Mouse (Mus musculus) hindbrain, embryonic 14.5 days (tissue): ENCODE data around the gene Ugt1a2. TPM values are rescaled to one million over a fixed set of nuclear protein-coding genes. Genes with fewer than 3 reads are reported as not detected.

Experiments
- ATAC-seq: fragments of 200-750 bp; cut with Nextera tagmentation; 2 replicates; pipeline ENCODE4 v1.8.0; 2017; ENCODE audit warnings: moderate number of reproducible peaks, mild to moderate bottlenecking, moderate TSS enrichment, moderate library complexity; ENCODE audit not compliant: low FRiP score
- DNase-seq: peaks from one replicate; pipeline ENCODE4 v3.0.0-alpha.2; 2015; ENCODE audit warnings: low spot score
- H3K27ac ChIP-seq: fragments of 300-500 bp; sonication (generic); 2 replicates; pipeline ENCODE4 v1.5.1; 2014; ENCODE audit warnings: mild to moderate bottlenecking, moderate library complexity
- H3K27me3 ChIP-seq: fragments of 300-500 bp; sonication (generic); 2 replicates; pipeline ENCODE4 v1.6.1; 2014; ENCODE audit warnings: mild to moderate bottlenecking, low read length, mixed read lengths; ENCODE audit not compliant: control insufficient read depth, insufficient read depth
- H3K36me3 ChIP-seq: fragments of 300-500 bp; sonication (generic); replicated peaks from 2 replicates; pipeline ENCODE4 v1.6.1; 2014; ENCODE audit not compliant: control insufficient read depth, insufficient read depth
- H3K4me1 ChIP-seq: fragments of 300-500 bp; sonication (generic); replicated peaks from 2 replicates; pipeline ENCODE4 v1.6.1; 2014; ENCODE audit warnings: antibody characterized with exemption, low read length, mixed read lengths; ENCODE audit not compliant: control insufficient read depth, insufficient read depth
- H3K4me2 ChIP-seq: fragments of 300-500 bp; sonication (generic); replicated peaks from 2 replicates; pipeline ENCODE4 v1.6.1; 2014; ENCODE audit warnings: mild to moderate bottlenecking, moderate library complexity
- H3K4me3 ChIP-seq: fragments of 300-500 bp; sonication (generic); replicated peaks from 2 replicates; pipeline ENCODE4 v1.5.1; 2014; ENCODE audit warnings: mild to moderate bottlenecking, low read length
- H3K9ac ChIP-seq: fragments of 300-500 bp; sonication (generic); 2 replicates; pipeline ENCODE4 v1.6.1; 2014
- H3K9me3 ChIP-seq: fragments of 300-500 bp; sonication (generic); 2 replicates; pipeline ENCODE4 v1.6.1; 2016; ENCODE audit warnings: low read length; ENCODE audit not compliant: control insufficient read depth
- WGBS: fragments of 180-500 bp; shearing (Covaris S2); extraction: QIAGEN DNeasy Blood & Tissue Kit; methylation state at CpG from one replicate; pipeline ENCODE4 v1.1.7; 2014; 5-methylcytosine and 5-hydroxymethylcytosine counted together
- polyA plus RNA-seq: library from polyadenylated mRNA; unstranded; fragments of >200 nt; fragmentation: Nextera tagmentation; extraction: Ambion mirVana; gene quantifications from 2 replicates; pipeline ENCODE4 v1.2.1, GENCODE M21; 2014

The Ugt1a2 gene
- polyA plus RNA-seq, 1 experiment from 2014 or later, result not detected

GRCm38 (mm10) chr1:88250023-88250422 is 49.6 kb downstream of the Ugt1a2 start:
- 86% methylated on average over 5 of the region's 5 CpGs for WGBS
- H3K27ac ChIP-seq, result no peak overlapping the region
- no peak overlapping the region for H3K9ac ChIP-seq
- no peaks in the 10 kb centered on the region for H3K36me3 ChIP-seq
- no peak overlapping the region for H3K4me2 ChIP-seq
- H3K9me3 ChIP-seq, result peaks cover 97% of the 10 kb centered on the region
- H3K4me3 ChIP-seq, result no peak overlapping the region
- no peaks in the 10 kb centered on the region for H3K27me3 ChIP-seq
- no peak for DNase-seq
- no peak for ATAC-seq
- no peaks in the 10 kb centered on the region for H3K4me1 ChIP-seq

- 77% methylated on average over 8 of the region's 8 CpGs for WGBS
- no peak for DNase-seq
- no peak for ATAC-seq
- H3K4me2 ChIP-seq, result no peak overlapping the region
- H3K9me3 ChIP-seq, result peaks cover 95% of the 10 kb centered on the region
- H3K4me3 ChIP-seq, result no peak overlapping the region
- no peak overlapping the region for H3K9ac ChIP-seq
- H3K27me3 ChIP-seq, result no peaks in the 10 kb centered on the region
- H3K27ac ChIP-seq, result no peak overlapping the region
- H3K36me3 ChIP-seq, result no peaks in the 10 kb centered on the region
- no peaks in the 10 kb centered on the region for H3K4me1 ChIP-seq
Observed at GRCm38 (mm10) chr1:88253106-88253505, 52.7 kb downstream of the Ugt1a2 start.

GRCm38 (mm10) chr1:88253540-88253939 is 53.1 kb downstream of the Ugt1a2 start:
- no peak for DNase-seq
- H3K36me3 ChIP-seq, result no peaks in the 10 kb centered on the region
- no peak overlapping the region for H3K4me3 ChIP-seq
- H3K9ac ChIP-seq, result no peak overlapping the region
- no peak overlapping the region for H3K4me2 ChIP-seq
- H3K9me3 ChIP-seq, result peaks cover 91% of the 10 kb centered on the region
- WGBS, result 75% methylated on average over 6 of the region's 6 CpGs
- ATAC-seq, result no peak
- H3K4me1 ChIP-seq, result no peaks in the 10 kb centered on the region
- H3K27ac ChIP-seq, result no peak overlapping the region
- H3K27me3 ChIP-seq, result no peaks in the 10 kb centered on the region

- WGBS, result 89% methylated on average over 12 of the region's 12 CpGs
- H3K27me3 ChIP-seq, result no peaks in the 10 kb centered on the region
- H3K9ac ChIP-seq, result no peak overlapping the region
- H3K4me2 ChIP-seq, result no peak overlapping the region
- ATAC-seq (no peak), DNase-seq (no peak)
- H3K9me3 ChIP-seq, result peaks cover 77% of the 10 kb centered on the region
- 0 out of 2 replicates have a peak, but pooled peaks cover under 1% of the 10 kb centered on the region for H3K36me3 ChIP-seq
- no peak overlapping the region for H3K4me3 ChIP-seq
- H3K27ac ChIP-seq, result no peak overlapping the region
- no peaks in the 10 kb centered on the region for H3K4me1 ChIP-seq
Observed at GRCm38 (mm10) chr1:88254793-88255465, 54.5 kb downstream of the Ugt1a2 start.

- H3K4me2 ChIP-seq, result no peak overlapping the region
- H3K4me3 ChIP-seq, result no peak overlapping the region
- no peak for DNase-seq
- ATAC-seq, result no peak
- 0 out of 2 replicates have a peak, but pooled peaks cover 5% of the 10 kb centered on the region for H3K36me3 ChIP-seq
- no peaks in the 10 kb centered on the region for H3K27me3 ChIP-seq
- 66% methylated on average over 2 of the region's 2 CpGs for WGBS
- H3K27ac ChIP-seq, result no peak overlapping the region
- H3K9me3 ChIP-seq, result peaks cover 71% of the 10 kb centered on the region
- no peaks in the 10 kb centered on the region for H3K4me1 ChIP-seq
- no peak overlapping the region for H3K9ac ChIP-seq
Observed at GRCm38 (mm10) chr1:88255466-88255857, 55.1 kb downstream of the Ugt1a2 start.

GRCm38 (mm10) chr1:88255989-88256754 is 55.8 kb downstream of the Ugt1a2 start:
- no peak overlapping the region for H3K4me2 ChIP-seq
- H3K9me3 ChIP-seq, result peaks cover 64% of the 10 kb centered on the region
- no peak overlapping the region for H3K9ac ChIP-seq
- 81% methylated on average over 13 of the region's 13 CpGs for WGBS
- no peak overlapping the region for H3K27ac ChIP-seq
- H3K4me3 ChIP-seq, result no peak overlapping the region
- no peak for DNase-seq
- no peaks in the 10 kb centered on the region for H3K27me3 ChIP-seq
- peaks cover 12% of the 10 kb centered on the region; the same call in 1 of the 2 replicates for H3K36me3 ChIP-seq
- no peaks in the 10 kb centered on the region for H3K4me1 ChIP-seq
- no peak for ATAC-seq

- ATAC-seq (no peak), DNase-seq (no peak)
- Histone ChIP-seq H3K27me3 (no peaks in the 10 kb centered on the region), H3K27ac (no peak overlapping the region), H3K9me3 (peaks cover 58% of the 10 kb centered on the region), H3K4me1 (no peaks in the 10 kb centered on the region), H3K4me2 (no peak overlapping the region), H3K36me3 (peaks cover 18% of the 10 kb centered on the region), H3K4me3 (no peak overlapping the region), H3K9ac (no peak overlapping the region)
- 81% methylated on average over 10 of the region's 10 CpGs for WGBS
Observed at GRCm38 (mm10) chr1:88256886-88257663, 56.7 kb downstream of the Ugt1a2 start.

GRCm38 (mm10) chr1:88257681-88258080 is 57.3 kb downstream of the Ugt1a2 start:
- no peak overlapping the region for H3K4me3 ChIP-seq
- WGBS, result 83% methylated on average over 6 of the region's 6 CpGs
- H3K27me3 ChIP-seq, result no peaks in the 10 kb centered on the region
- peaks cover 52% of the 10 kb centered on the region for H3K9me3 ChIP-seq
- H3K4me2 ChIP-seq, result no peak overlapping the region
- no peak overlapping the region for H3K27ac ChIP-seq
- H3K9ac ChIP-seq, result no peak overlapping the region
- H3K4me1 ChIP-seq, result no peaks in the 10 kb centered on the region
- no peak for DNase-seq
- peaks cover 24% of the 10 kb centered on the region for H3K36me3 ChIP-seq
- ATAC-seq, result no peak

- H3K4me2 ChIP-seq, result no peak overlapping the region
- no peaks in the 10 kb centered on the region for H3K4me1 ChIP-seq
- no peaks in the 10 kb centered on the region for H3K27me3 ChIP-seq
- H3K36me3 ChIP-seq, result peaks cover 31% of the 10 kb centered on the region
- no peak overlapping the region for H3K9ac ChIP-seq
- H3K9me3 ChIP-seq, result peaks cover 45% of the 10 kb centered on the region
- ATAC-seq, result no peak
- DNase-seq, result no peak
- 61% methylated on average over 6 of the region's 6 CpGs for WGBS
- no peak overlapping the region for H3K27ac ChIP-seq
- no peak overlapping the region for H3K4me3 ChIP-seq
Observed at GRCm38 (mm10) chr1:88258361-88258760, 58.0 kb downstream of the Ugt1a2 start.
